Mouse (Mus musculus) stomach, embryonic 15.5 days (tissue): ENCODE data around the gene Myd88. TPM values are rescaled to one million over a fixed set of nuclear protein-coding genes. Genes with fewer than 3 reads are reported as not detected.

Experiments used
- ATAC-seq: fragments of 200-750 bp; cut with Nextera tagmentation; 2 replicates; pipeline ENCODE4 v1.8.0; 2017; ENCODE audit warnings: low read depth, moderate number of reproducible peaks, moderate TSS enrichment; ENCODE audit not compliant: insufficient read depth, low FRiP score
- H3K27ac ChIP-seq: fragments of 300-500 bp; sonication (generic); 2 replicates; pipeline ENCODE4 v1.5.1; 2015; ENCODE audit warnings: mild to moderate bottlenecking, inconsistent platforms
- H3K27me3 ChIP-seq: fragments of 300-500 bp; sonication (generic); replicated peaks from 2 replicates; pipeline ENCODE4 v1.6.1; 2015; ENCODE audit warnings: inconsistent platforms
- H3K36me3 ChIP-seq: fragments of 300-500 bp; sonication (generic); 2 replicates; pipeline ENCODE4 v1.6.1; 2015; ENCODE audit warnings: inconsistent platforms
- H3K4me1 ChIP-seq: fragments of 300-500 bp; sonication (generic); 2 replicates; pipeline ENCODE4 v1.6.1; 2015; ENCODE audit warnings: inconsistent platforms
- H3K4me2 ChIP-seq: fragments of 300-500 bp; sonication (generic); 2 replicates; pipeline ENCODE4 v1.6.1; 2015; ENCODE audit warnings: mild to moderate bottlenecking, inconsistent platforms
- H3K4me3 ChIP-seq: fragments of 300-500 bp; sonication (generic); replicated peaks from 2 replicates; pipeline ENCODE4 v1.5.1; 2015; ENCODE audit warnings: inconsistent platforms
- H3K9ac ChIP-seq: fragments of 300-500 bp; sonication (generic); 2 replicates; pipeline ENCODE4 v1.6.1; 2015; ENCODE audit warnings: inconsistent platforms
- H3K9me3 ChIP-seq: fragments of 300-500 bp; sonication (generic); 2 replicates; pipeline ENCODE4 v1.6.1; 2016; ENCODE audit warnings: inconsistent platforms
- WGBS: fragments of 180-500 bp; shearing (Covaris S2); methylation state at CpG from one replicate; pipeline ENCODE4 v1.1.7; 2015; 5-methylcytosine and 5-hydroxymethylcytosine counted together
- polyA plus RNA-seq: library from polyadenylated mRNA; unstranded; fragments of >200 nt; fragmentation: Nextera tagmentation; extraction: Ambion mirVana; gene quantifications from 2 replicates; pipeline ENCODE4 v1.2.1, GENCODE M21; 2015

Myd88 gene
- polyA plus RNA-seq, 1 experiment from 2014 or later: 34.7 TPM

DNA sequence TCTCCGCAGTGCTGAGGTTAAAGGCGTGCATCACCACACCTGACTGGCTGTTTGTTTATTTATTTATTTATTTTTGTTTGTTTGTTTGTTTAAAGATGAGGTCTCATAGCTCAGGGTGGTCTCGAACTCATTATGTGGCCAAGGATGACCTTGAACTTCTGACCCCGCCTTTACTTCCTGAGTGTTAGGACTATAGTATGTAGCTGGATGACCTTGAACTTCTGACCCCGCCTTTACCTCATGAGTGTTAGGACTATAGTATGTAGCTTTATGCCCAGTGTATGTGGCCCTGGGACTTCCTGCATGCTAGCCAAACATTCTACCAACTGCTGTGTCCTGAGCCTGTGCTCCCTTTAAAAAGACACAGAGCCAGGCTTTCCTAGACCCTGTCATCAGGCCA, 20.2 kb upstream of the Myd88 start:
- Histone ChIP-seq H3K36me3 (no peaks in the 10 kb centered on the region), H3K27me3 (no peaks in the 10 kb centered on the region), H3K4me1 (peaks cover 3% of the 10 kb centered on the region; the same call in 1 of the 2 replicates), H3K9me3 (no peaks in the 10 kb centered on the region), H3K4me2 (no peak overlapping the region), H3K4me3 (no peak overlapping the region), H3K9ac (no peak overlapping the region), H3K27ac (no peak overlapping the region)
- 87% methylated on average over 5 of the region's 5 CpGs for WGBS
- no peak for ATAC-seq

DNA sequence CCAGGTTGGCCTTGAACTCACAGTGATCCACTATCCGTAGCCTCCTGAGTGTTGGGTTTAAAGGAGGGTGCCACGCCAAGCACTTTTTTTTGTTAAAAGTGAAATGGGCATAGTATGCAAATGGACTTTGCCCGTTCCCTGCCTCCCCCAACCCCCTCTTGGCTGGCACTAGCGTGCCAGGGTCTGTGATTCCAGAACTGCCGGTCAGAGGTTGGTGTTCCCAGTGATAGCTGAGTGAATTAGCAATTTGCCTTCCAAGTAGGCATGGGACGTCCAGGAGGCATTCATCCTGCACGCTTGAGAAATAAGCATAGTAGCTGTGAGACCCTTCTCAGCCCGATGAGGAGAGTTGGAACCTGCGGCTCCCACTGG, 16.8 kb upstream of the Myd88 start:
- 44% methylated on average over 9 of the region's 9 CpGs for WGBS
- Histone ChIP-seq H3K4me2 (peak overlapping the region; percentile 87), H3K4me1 (peaks cover 3% of the 10 kb centered on the region; the same call in 1 of the 2 replicates), H3K27me3 (no peaks in the 10 kb centered on the region), H3K9ac (no peak overlapping the region; the same call in 1 of the 2 replicates), H3K27ac (no peak overlapping the region), H3K4me3 (peak overlapping the region; percentile 81), H3K36me3 (no peaks in the 10 kb centered on the region), H3K9me3 (no peaks in the 10 kb centered on the region)
- ATAC-seq: no peak

- Histone ChIP-seq H3K27ac (no peak within 1 kb of the TSS), H3K9me3 (no peaks in the 10 kb centered on the region), H3K4me3 (peak within 1 kb of the TSS; percentile 81), H3K4me2 (peak within 1 kb of the TSS; percentile 87), H3K9ac (peak within 1 kb of the TSS; percentile 44), H3K36me3 (no peaks in the 10 kb centered on the region), H3K27me3 (no peaks in the 10 kb centered on the region), H3K4me1 (peaks cover 3% of the 10 kb centered on the region; the same call in 1 of the 2 replicates)
- ATAC-seq: peak; percentile 86
- 2% methylated on average over 63 of the region's 65 CpGs for WGBS
These were observed 16.3 kb upstream of the Myd88 start, which contains the start of gene Xylb for GRCm38 (mm10) chr9:119357331-119358057. TSS of gene Xylb (plus strand) at chr9:119357381.

GRCm38 (mm10) chr9:119355943-119356342, 14.7 kb upstream of the Myd88 start:
- no peaks in the 10 kb centered on the region for H3K27me3 ChIP-seq

DNA sequence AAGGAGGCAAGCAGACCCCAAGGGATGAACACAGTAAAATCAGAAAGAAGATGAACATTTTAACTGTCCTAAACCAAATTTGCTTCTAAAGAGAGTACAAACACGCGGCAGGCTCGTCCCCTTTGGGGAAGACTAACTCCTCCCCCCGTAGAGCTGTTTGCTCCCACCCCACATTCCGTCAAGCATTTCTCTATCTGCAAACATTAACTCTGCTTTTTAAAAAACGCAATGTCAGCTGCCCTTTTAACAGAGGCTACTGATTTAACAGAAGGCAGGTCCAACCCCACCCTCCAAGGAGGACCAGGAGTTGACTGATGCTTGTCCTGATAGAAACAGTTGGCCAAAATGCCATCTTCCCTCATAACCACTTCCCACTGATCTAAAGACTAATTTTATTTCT, 12.7 kb upstream of the Myd88 start:
- Histone ChIP-seq H3K27ac (no peak overlapping the region), H3K36me3 (peaks cover 12% of the 10 kb centered on the region), H3K4me3 (no peak overlapping the region), H3K4me2 (no peak overlapping the region), H3K4me1 (peaks cover 3% of the 10 kb centered on the region; the same call in 1 of the 2 replicates), H3K27me3 (no peaks in the 10 kb centered on the region), H3K9ac (no peak overlapping the region), H3K9me3 (no peaks in the 10 kb centered on the region)
- ATAC-seq: no peak
- 62% methylated on average over 6 of the region's 6 CpGs for WGBS

More at GRCm38 (mm10) chr9:119355943-119356342, 14.7 kb upstream of the Myd88 start:
- no peak overlapping the region for H3K4me3 ChIP-seq
- H3K36me3 ChIP-seq: peaks cover 5% of the 10 kb centered on the region; the same call in 1 of the 2 replicates
- 62% methylated on average over 6 of the region's 6 CpGs for WGBS
- H3K9me3 ChIP-seq: no peaks in the 10 kb centered on the region
- no peak overlapping the region for H3K4me2 ChIP-seq
- H3K4me1 ChIP-seq: peaks cover 3% of the 10 kb centered on the region; the same call in 1 of the 2 replicates
- no peak overlapping the region for H3K27ac ChIP-seq
- ATAC-seq: no peak
- H3K9ac ChIP-seq: no peak overlapping the region

- Histone ChIP-seq H3K27ac (no peak overlapping the region), H3K36me3 (peaks cover 21% of the 10 kb centered on the region), H3K27me3 (no peaks in the 10 kb centered on the region), H3K4me3 (no peak overlapping the region), H3K9me3 (no peaks in the 10 kb centered on the region), H3K9ac (no peak overlapping the region), H3K4me2 (no peak overlapping the region), H3K4me1 (no peaks in the 10 kb centered on the region)
- ATAC-seq: peak; percentile 57; the same call in 1 of the 2 replicates
- 29% methylated on average over 4 of the region's 4 CpGs for WGBS
These were observed 10.8 kb upstream of the Myd88 start for GRCm38 (mm10) chr9:119352060-119352459.

DNA sequence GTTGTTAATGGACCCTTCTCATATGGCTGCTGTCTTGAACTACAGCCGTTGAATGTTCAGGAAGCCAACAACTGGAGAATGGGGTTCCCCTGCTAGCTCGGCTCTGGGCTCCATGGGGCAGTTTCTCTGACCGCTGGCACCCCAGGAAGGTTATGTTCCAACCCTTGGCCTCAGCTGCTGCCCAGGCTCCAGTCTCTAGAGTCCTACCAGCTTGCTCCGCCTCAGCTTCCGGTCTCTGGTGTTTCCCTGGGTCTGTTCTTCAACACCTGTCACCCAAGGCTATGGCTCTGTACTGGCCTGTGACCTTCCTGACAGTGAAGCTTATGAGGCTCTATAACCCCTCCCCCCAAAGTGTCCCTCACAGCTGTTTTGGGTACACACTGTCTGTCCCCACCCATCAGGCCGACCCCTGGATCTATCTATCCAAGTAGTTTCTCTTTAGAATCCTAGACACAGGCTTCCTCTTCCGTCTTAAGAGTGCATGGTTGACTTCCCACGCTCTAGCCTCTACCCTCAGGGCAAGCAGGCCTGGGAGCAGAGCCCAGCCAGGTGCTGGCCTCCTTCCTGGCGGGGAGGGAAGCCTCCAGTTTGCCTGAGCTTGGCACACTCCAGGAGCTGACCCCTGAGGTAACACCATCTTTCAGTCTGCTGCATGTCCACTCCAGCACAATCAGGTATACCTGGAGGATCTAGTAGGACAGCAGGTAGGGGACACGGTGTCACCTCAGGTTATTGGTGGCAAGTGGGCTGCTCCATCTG, 9.9 kb upstream of the Myd88 start:
- Histone ChIP-seq H3K4me1 (no peaks in the 10 kb centered on the region), H3K4me3 (no peak overlapping the region), H3K36me3 (peaks cover 22% of the 10 kb centered on the region), H3K4me2 (no peak overlapping the region), H3K9ac (no peak overlapping the region), H3K9me3 (no peaks in the 10 kb centered on the region), H3K27me3 (no peaks in the 10 kb centered on the region), H3K27ac (no peak overlapping the region)
- WGBS: 93% methylated on average over 10 of the region's 10 CpGs
- ATAC-seq: no peak

DNA sequence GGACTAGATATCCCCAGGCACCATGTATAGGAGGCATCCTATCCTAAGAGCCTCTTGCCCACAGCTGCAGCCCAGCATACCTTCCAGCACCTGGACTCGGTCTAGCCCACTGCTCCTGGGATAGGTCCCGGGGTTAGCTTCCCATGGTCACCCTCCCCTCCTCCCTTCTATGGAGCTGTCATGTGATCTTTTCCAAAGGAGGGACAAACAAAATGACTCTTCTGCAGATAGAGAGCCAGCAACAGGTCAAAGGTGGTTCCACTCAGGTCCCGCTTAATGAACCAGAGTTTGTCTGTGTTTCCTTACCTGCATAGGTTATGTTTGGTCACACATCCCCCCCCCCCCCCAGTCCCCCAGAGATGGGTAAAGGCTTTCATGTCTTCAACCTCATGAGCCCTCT, 9.3 kb upstream of the Myd88 start:
- ATAC-seq: no peak
- H3K4me2 ChIP-seq: no peak overlapping the region
- H3K27ac ChIP-seq: no peak overlapping the region
- no peak overlapping the region for H3K9ac ChIP-seq
- H3K27me3 ChIP-seq: no peaks in the 10 kb centered on the region
- no peak overlapping the region for H3K4me3 ChIP-seq
- 91% methylated on average over 3 of the region's 3 CpGs for WGBS
- H3K9me3 ChIP-seq: no peaks in the 10 kb centered on the region
- H3K4me1 ChIP-seq: no peaks in the 10 kb centered on the region
- H3K36me3 ChIP-seq: peaks cover 27% of the 10 kb centered on the region

GRCm38 (mm10) chr9:119346376-119346775, 5.2 kb upstream of the Myd88 start:
- Histone ChIP-seq H3K9ac (no peak overlapping the region), H3K27ac (no peak overlapping the region), H3K4me3 (no peak overlapping the region), H3K9me3 (no peaks in the 10 kb centered on the region), H3K36me3 (peaks cover 47% of the 10 kb centered on the region), H3K27me3 (no peaks in the 10 kb centered on the region), H3K4me1 (peaks cover 11% of the 10 kb centered on the region; the same call in 1 of the 2 replicates), H3K4me2 (no peak overlapping the region)
- 90% methylated on average over 8 of the region's 8 CpGs for WGBS
- ATAC-seq: no peak

DNA sequence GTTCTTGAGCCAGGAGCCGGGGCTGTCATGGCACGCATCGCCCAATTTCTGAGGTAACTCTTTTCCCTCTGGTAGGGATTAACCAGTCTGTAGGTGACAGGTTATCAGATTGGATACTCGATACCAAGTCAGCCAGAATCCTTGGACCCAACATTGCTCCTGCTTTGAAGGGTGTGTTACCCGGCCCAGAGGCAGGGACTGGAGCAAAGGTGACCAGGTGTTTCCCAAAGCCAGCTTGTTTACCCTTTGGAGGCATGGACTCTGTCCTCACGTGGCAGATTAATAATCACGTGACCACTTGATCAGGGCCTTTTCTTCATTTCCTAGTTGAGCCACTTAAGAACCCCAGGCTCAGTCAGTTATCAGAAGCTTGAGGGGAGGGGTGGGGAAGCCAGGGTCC, 1.5 kb upstream of the Myd88 start:
- H3K36me3 ChIP-seq: peaks cover 27% of the 10 kb centered on the region
- H3K9ac ChIP-seq: no peak overlapping the region
- peaks cover 24% of the 10 kb centered on the region for H3K4me1 ChIP-seq
- H3K27me3 ChIP-seq: no peaks in the 10 kb centered on the region
- WGBS: 83% methylated on average over 7 of the region's 7 CpGs
- no peaks in the 10 kb centered on the region for H3K9me3 ChIP-seq
- peak overlapping the region; percentile 87 for H3K4me2 ChIP-seq
- H3K27ac ChIP-seq: no peak overlapping the region
- H3K4me3 ChIP-seq: peak overlapping the region; percentile 92
- no peak for ATAC-seq

DNA sequence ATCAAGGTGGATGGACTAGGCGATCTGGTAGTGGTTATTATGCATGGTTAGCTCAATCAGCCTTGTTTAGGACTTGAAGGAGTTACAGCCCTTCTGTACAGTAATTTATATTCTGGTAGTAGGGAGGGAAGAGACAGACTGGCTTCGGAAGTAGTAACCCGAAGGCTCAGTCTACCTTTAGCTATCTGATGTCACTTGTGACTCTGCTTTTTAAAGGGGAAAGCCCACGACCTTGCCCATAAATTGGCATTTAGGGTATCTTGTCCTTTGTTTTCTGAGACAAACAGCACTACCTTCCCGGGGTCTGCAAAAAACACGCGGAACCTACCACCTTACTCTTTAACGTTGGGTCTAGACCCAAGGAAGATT, 1.0 kb downstream of the Myd88 start:
- Histone ChIP-seq H3K27ac (peak overlapping the region; percentile 96), H3K4me1 (peaks cover 24% of the 10 kb centered on the region), H3K9me3 (no peaks in the 10 kb centered on the region), H3K4me3 (peak overlapping the region; percentile 92), H3K27me3 (no peaks in the 10 kb centered on the region), H3K9ac (peak overlapping the region; percentile 82; the same call in 1 of the 2 replicates), H3K36me3 (peaks cover 21% of the 10 kb centered on the region), H3K4me2 (peak overlapping the region; percentile 87)
- ATAC-seq: no peak
- WGBS: 2% methylated on average over 8 of the region's 8 CpGs
